8 mouse cellular contexts compared by ENCODE assay signal in the genomic region with DNA sequence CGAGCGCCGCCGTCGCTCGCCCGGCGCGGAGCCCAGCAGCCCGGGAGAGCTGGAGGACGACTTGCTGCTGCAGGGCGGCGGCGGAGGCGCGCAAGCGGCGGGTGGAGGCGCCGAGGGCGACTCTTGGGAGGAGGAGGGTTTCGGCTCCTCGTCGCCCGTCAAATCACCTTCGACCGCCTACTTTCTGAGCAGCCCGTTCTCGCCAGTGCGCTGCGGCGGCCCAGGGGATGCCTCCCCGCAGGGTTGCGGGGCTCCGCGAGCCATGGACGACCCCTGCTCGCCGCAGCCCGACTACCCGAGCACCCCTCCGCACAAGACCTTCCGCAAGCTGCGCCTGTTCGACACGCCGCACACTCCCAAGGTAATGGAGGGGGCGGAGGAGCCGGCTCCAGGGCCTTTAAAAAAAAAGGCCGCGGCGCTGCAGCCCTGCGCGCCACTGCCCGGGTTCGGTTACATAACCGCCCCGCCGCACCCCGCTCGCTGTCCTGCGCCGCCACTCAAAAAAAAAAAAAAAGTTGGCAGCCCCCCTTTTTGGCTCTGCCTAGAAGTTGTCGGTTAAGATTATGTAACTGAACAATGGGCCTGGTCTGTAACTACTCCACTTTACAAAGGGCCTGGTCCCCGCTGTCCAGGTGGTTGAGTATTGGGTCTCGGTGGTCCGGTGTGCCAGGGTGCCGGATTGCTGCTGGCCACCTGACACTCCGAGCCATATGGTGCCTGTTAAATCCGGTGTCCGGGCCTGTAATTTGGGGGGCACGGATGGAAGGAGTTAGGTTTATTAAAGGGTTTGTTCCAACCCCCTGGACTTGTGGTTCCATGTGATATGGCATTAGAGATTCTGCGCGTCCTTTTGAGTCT. TPM values are rescaled to one million over a fixed set of nuclear protein-coding genes. Genes with fewer than 3 reads are reported as not detected.
DNase-seq lines count a peak whose midpoint lies in the region; ATAC-seq and TF ChIP-seq lines count a peak whose summit lies in the region.

No protein-coding gene starts in this region.

- TF ChIP-seq RAD21 in CH12.LX (IDR thresholded peaks at IDR 0.05; ENCODE audit: low read depth, low read length) = no peak

- ATAC-seq in erythroid progenitor cell, adult 5-6 weeks (replicated peaks; ENCODE audit: low FRiP score, poor library complexity, severe bottlenecking) = peak; percentile 40
- ATAC-seq in heart, embryonic 14.5 days (ENCODE audit: insufficient number of reproducible peaks, insufficient read depth, low FRiP score, low read depth) = peak; percentile 2; the same call in 1 of the 2 replicates
- ATAC-seq in liver, embryonic 14.5 days (ENCODE audit: insufficient read depth) = peak; percentile 16
- ATAC-seq in neural tube, embryonic 14.5 days (ENCODE audit: low read depth) = peak; percentile 31

- peak overlapping the region; percentile 97; the same call in 1 of the 2 replicates for H3K4me2 ChIP-seq in CH12.LX (ENCODE audit: insufficient read depth, low read depth, poor library complexity, severe bottlenecking)
- peak overlapping the region; percentile 79 for H3K4me2 ChIP-seq in heart, embryonic 14.5 days (ENCODE audit: low read length)
- H3K4me2 ChIP-seq in liver, embryonic 14.5 days (ENCODE audit: low read depth) = peak overlapping the region; percentile 90
- H3K4me2 ChIP-seq in neural tube, embryonic 14.5 days (ENCODE audit: low read depth, low read length) = peak overlapping the region; percentile 88

- H3K4me1 ChIP-seq in CH12.LX (ENCODE audit: control insufficient read depth in 1 of 2, insufficient read depth in 2 of 2) = peaks cover 0 to 27% of the 10 kb centered on the region in 2 experiments; a peak in 2 of 4 replicates
- H3K4me1 ChIP-seq in heart, embryonic 14.5 days (ENCODE audit: control insufficient read depth in 2 of 2, insufficient read depth in 2 of 2, low read length in 2 of 2) = peaks cover 11 to 25% of the 10 kb centered on the region in 2 experiments
- H3K4me1 ChIP-seq in liver, embryonic 14.5 days (replicated peaks; ENCODE audit: control insufficient read depth in 2 of 2, insufficient read depth in 2 of 2, low read length in 1 of 2) = peaks cover 4 to 14% of the 10 kb centered on the region in 2 experiments
- H3K4me1 ChIP-seq in neural tube, embryonic 14.5 days (ENCODE audit: control insufficient read depth, insufficient read depth, low read length) = no peaks in the 10 kb centered on the region

- H3K9me3 ChIP-seq in CH12.LX (replicated peaks; ENCODE audit: low read length) = no peaks in the 10 kb centered on the region
- no peaks in the 10 kb centered on the region for H3K9me3 ChIP-seq in heart, embryonic 14.5 days (ENCODE audit: control insufficient read depth, low read length)
- no peaks in the 10 kb centered on the region for H3K9me3 ChIP-seq in liver, embryonic 14.5 days (ENCODE audit: control insufficient read depth, low read length)
- H3K9me3 ChIP-seq in neural tube, embryonic 14.5 days (ENCODE audit: control insufficient read depth, low read length) = no peaks in the 10 kb centered on the region

- no peak for DNase-seq in CH12.LX (ENCODE audit: extremely low read depth)
- peak; percentile 75 for DNase-seq in brain, adult 2 months (ENCODE audit: low read depth, low spot score)
- DNase-seq in kidney, postnatal 10 days = peak; percentile 77
- peak in 1 of 3 experiments; percentile 39 for DNase-seq in liver, embryonic 14.5 days (ENCODE audit: low read depth in 3 of 3, low spot score in 3 of 3)
- peak; percentile 52 to 53 for DNase-seq in thymus, postnatal 10 days (ENCODE audit: low spot score in 2 of 2)

- no peak for TF ChIP-seq EP300 in CH12.LX (IDR thresholded peaks at IDR 0.05; ENCODE audit: low read length)
- TF ChIP-seq EP300 in liver, embryonic 14.5 days (IDR thresholded peaks at IDR 0.05; ENCODE audit: low read depth) = no peak

- TF ChIP-seq POLR2A in CH12.LX (IDR thresholded peaks at IDR 0.05; ENCODE audit: low read depth, low read length) = no peak

- H3K79me2 ChIP-seq in CH12.LX (replicated peaks; ENCODE audit: control insufficient read depth, extremely low read depth, insufficient read depth, poor library complexity, severe bottlenecking) = peaks cover 51% of the 10 kb centered on the region

- dilution Hi-C loops in CH12.LX (cut with MboI; ENCODE audit: extremely low pct_ligation_motif_present, extremely low pct_unique_long_range_greater_than_20kb, low sequenced_read_pairs) = no loop called here

- under 1% methylated on average over 74 of the region's 74 CpGs for WGBS in heart, embryonic 14.5 days
- under 1% methylated on average over 65 of the region's 74 CpGs for WGBS in liver, embryonic 14.5 days (ENCODE audit: insufficient replicate concordance)
- WGBS in neural tube, embryonic 14.5 days = under 1% methylated on average over 69 of the region's 74 CpGs

- H3K36me3 ChIP-seq in CH12.LX (replicated peaks in 1 of 2; ENCODE audit: control insufficient read depth in 1 of 2, insufficient read depth in 1 of 2, low read length in 1 of 2) = peaks cover 9 to 14% of the 10 kb centered on the region in 2 experiments
- H3K36me3 ChIP-seq in heart, embryonic 14.5 days (ENCODE audit: control insufficient read depth, insufficient read depth, low read length) = peaks cover 20% of the 10 kb centered on the region
- H3K36me3 ChIP-seq in liver, embryonic 14.5 days (replicated peaks; ENCODE audit: control insufficient read depth, insufficient read depth, low read depth) = peaks cover 15% of the 10 kb centered on the region
- no peaks in the 10 kb centered on the region for H3K36me3 ChIP-seq in neural tube, embryonic 14.5 days (ENCODE audit: control insufficient read depth, insufficient read depth, low read length)

- in situ Hi-C loops in CH12.LX (cut with MboI; ENCODE audit: low pct_ligation_motif_present, low pct_unique_long_range_greater_than_20kb, low sequenced_read_pairs) = no loop called here

- no peak for TF ChIP-seq CTCF in CH12.LX (conservative IDR thresholded peaks at IDR 0.05 in 1 of 2, IDR thresholded peaks at IDR 0.05 in 1 of 2; ENCODE audit: low read depth in 2 of 2, low read length in 2 of 2)
- no peak for TF ChIP-seq CTCF in liver, embryonic 14.5 days (IDR thresholded peaks at IDR 0.05; ENCODE audit: low read depth)

- H3K27ac ChIP-seq in CH12.LX (ENCODE audit: insufficient read depth, low read depth) = peak overlapping the region; percentile 53
- peak overlapping the region; percentile 90 to 94 for H3K27ac ChIP-seq in heart, embryonic 14.5 days (replicated peaks in 1 of 2; ENCODE audit: control insufficient read depth in 1 of 2, insufficient read depth in 1 of 2, low read depth in 2 of 2, low read length in 2 of 2)
- H3K27ac ChIP-seq in liver, embryonic 14.5 days = peak overlapping the region; percentile 85
- H3K27ac ChIP-seq in neural tube, embryonic 14.5 days (ENCODE audit: low read depth, low read length) = peak overlapping the region; percentile 73

- peak overlapping the region; percentile 89 to 97 (median 96) for H3K4me3 ChIP-seq in CH12.LX (replicated peaks in 1 of 3; ENCODE audit: low read depth in 2 of 3, low read length in 2 of 3, poor library complexity in 1 of 3)
- peak overlapping the region; percentile 76 to 89 for H3K4me3 ChIP-seq in heart, embryonic 14.5 days (ENCODE audit: control insufficient read depth in 1 of 2, insufficient read depth in 1 of 2, low read depth in 1 of 2, low read length in 2 of 2)
- H3K4me3 ChIP-seq in liver, embryonic 14.5 days (ENCODE audit: insufficient read depth in 1 of 2, low read depth in 2 of 2, low read length in 2 of 2) = peak overlapping the region; percentile 81 to 97
- H3K4me3 ChIP-seq in neural tube, embryonic 14.5 days (ENCODE audit: low read depth, low read length) = peak overlapping the region; percentile 86

- H3K27me3 ChIP-seq in CH12.LX (replicated peaks) = no peaks in the 10 kb centered on the region
- no peaks in the 10 kb centered on the region for H3K27me3 ChIP-seq in heart, embryonic 14.5 days (ENCODE audit: control insufficient read depth, insufficient read depth, low read length)
- no peaks in the 10 kb centered on the region for H3K27me3 ChIP-seq in liver, embryonic 14.5 days (ENCODE audit: control insufficient read depth, insufficient read depth, low read length)
- no peaks in the 10 kb centered on the region for H3K27me3 ChIP-seq in neural tube, embryonic 14.5 days (ENCODE audit: control insufficient read depth, insufficient read depth, low read length)

- peak overlapping the region; percentile 72 for H3K9ac ChIP-seq in CH12.LX (ENCODE audit: insufficient read depth, low read depth)
- H3K9ac ChIP-seq in heart, embryonic 14.5 days (ENCODE audit: low read length) = peak overlapping the region; percentile 96
- H3K9ac ChIP-seq in liver, embryonic 14.5 days (replicated peaks) = peak overlapping the region; percentile 93
- H3K9ac ChIP-seq in neural tube, embryonic 14.5 days (replicated peaks; ENCODE audit: low read depth, low read length) = peak overlapping the region; percentile 63

TF ChIP-seq in CH12.LX, 34 proteins besides CTCF, POLR2A, EP300 and RAD21:
- no peak for TF ChIP-seq MAX (IDR thresholded peaks at IDR 0.05; ENCODE audit: low read length)
- TF ChIP-seq NELFE (IDR thresholded peaks at IDR 0.05; ENCODE audit: low read depth, low read length) = no peak; the same call in 1 of the 2 replicates
- no peak for TF ChIP-seq TBP (conservative IDR thresholded peaks at IDR 0.05; ENCODE audit: low read depth, low read length)
- 0 out of 2 replicates have a peak, but pooled peaks have one; percentile 25 for TF ChIP-seq ZMIZ1 (IDR thresholded peaks at IDR 0.05; ENCODE audit: low read depth, low read length)
- TF ChIP-seq ZNF384 (IDR thresholded peaks at IDR 0.05; ENCODE audit: low read depth, low read length) = peak; percentile 80
- no peak for TF ChIP-seq PAX5 (IDR thresholded peaks at IDR 0.05; ENCODE audit: low read length)
- peak; percentile 62 for TF ChIP-seq MXI1 (IDR thresholded peaks at IDR 0.05; ENCODE audit: low read depth, low read length)
- TF ChIP-seq SIN3A (IDR thresholded peaks at IDR 0.05; ENCODE audit: low read length) = peak; percentile 61; the same call in 1 of the 2 replicates
- TF ChIP-seq RCOR1 (conservative IDR thresholded peaks at IDR 0.05; ENCODE audit: low read depth, low read length) = 0 out of 2 replicates have a peak, but pooled peaks have one; percentile 50
- TF ChIP-seq UBTF (IDR thresholded peaks at IDR 0.05; ENCODE audit: low read depth, low read length) = peak; percentile 74

RNA-seq across cellular contexts. Expression of a gene that starts 0.9 kb away (rescaled TPM):
- total RNA-seq in CH12.LX (2012; rRNA removed) = 10.1 and 12.3 TPM in 2 replicates
- total RNA-seq in CH12.LX (2014; rRNA removed) = 12.2 and 14.2 TPM in 2 replicates
- polyA plus RNA-seq in CH12.LX (2012; ENCODE audit: insufficient read length, low read depth) = 26.9 and 30.3 TPM in 2 replicates
- 34.6 and 54.9 TPM in 2 replicates for total RNA-seq in erythroid progenitor cell, adult 5-6 weeks (2015; ENCODE audit: low replicate concordance)
- total RNA-seq in erythroid progenitor cell, adult 5-6 weeks (2017; ENCODE audit: low replicate concordance) = 22.3 and 28.8 TPM in 2 replicates
- polyA plus RNA-seq in heart, embryonic 14.5 days (2014; fragmentation: Nextera tagmentation; extraction: Ambion mirVana) = 29.8 and 30.2 TPM in 2 replicates
- 7.1 and 8.8 TPM in 2 replicates for polyA plus RNA-seq in liver, embryonic 14.5 days (2012; rRNA removed)
- 8.1 and 9.4 TPM in 2 replicates for polyA plus RNA-seq in liver, embryonic 14.5 days (2014; fragmentation: Nextera tagmentation; extraction: Ambion mirVana)
- 4.8 and 5.1 TPM in 2 replicates for polyA plus RNA-seq in neural tube, embryonic 14.5 days (2014; fragmentation: Nextera tagmentation; extraction: Ambion mirVana)
